Mouse (Mus musculus) olfactory bulb, adult 2 months (tissue): ENCODE measurements around the gene Ang.

ENCODE experiments used
- CTCF ChIP-seq: fragments of 200-500 bp; IDR thresholded peaks from 2 replicates; pipeline ENCODE4 v1.5.1; 2012; ENCODE audit warnings: low read depth, mild to moderate bottlenecking, low read length, moderate library complexity; ENCODE audit not compliant: insufficient read depth
- POLR2A ChIP-seq: fragments of 200-500 bp; IDR thresholded peaks from 2 replicates; pipeline ENCODE4 v1.6.1; 2012; ENCODE audit warnings: mild to moderate bottlenecking, low read depth, low read length, moderate library complexity; ENCODE audit not compliant: insufficient read depth

DNA sequence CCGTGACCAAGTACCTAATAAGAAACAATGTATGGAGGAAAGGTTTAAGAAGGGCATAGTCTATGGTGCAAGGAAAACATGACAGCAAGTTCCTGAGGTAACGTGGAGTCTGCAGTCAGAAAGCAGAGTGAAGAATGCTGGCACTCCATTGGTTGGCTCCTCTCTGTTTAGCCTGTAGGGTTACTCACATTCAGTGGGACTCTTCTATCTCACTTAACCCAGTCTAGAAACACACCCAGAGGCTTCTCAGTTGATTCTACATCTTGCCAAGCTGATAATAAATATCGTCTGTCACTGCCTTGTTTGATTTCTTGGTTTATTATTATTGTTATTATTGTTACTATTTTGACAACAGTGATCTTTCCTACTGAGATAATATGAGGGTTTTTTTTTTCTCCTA is 51.6 kb downstream of the Ang start:
- TF ChIP-seq CTCF (no peak), POLR2A (no peak)
